Mouse (Mus musculus) liver, postnatal 0 days (tissue): ENCODE measurements around the gene Gm4187. TPM values are rescaled to one million over a fixed set of nuclear protein-coding genes. Genes with fewer than 3 reads are reported as not detected.
"Not testable (repeated sequence)": the region's sequence is repeated elsewhere in the genome, so short reads cannot be mapped to it uniquely, and the experiment has no call there.

Experiments used
- ATAC-seq: fragments of 200-750 bp; cut with Nextera tagmentation; 2 replicates; pipeline ENCODE4 v1.8.0; 2017; ENCODE audit warnings: mild to moderate bottlenecking, moderate library complexity
- DNase-seq: peaks from one replicate; pipeline ENCODE4 v3.0.0-alpha.2; 2016
- H3K27ac ChIP-seq: fragments of 300-500 bp; sonication (generic); 2 replicates; pipeline ENCODE4 v1.5.1; 2014; ENCODE audit warnings: antibody characterized with exemption, moderate library complexity, mild to moderate bottlenecking, low read depth
- H3K27me3 ChIP-seq: fragments of 300-500 bp; sonication (generic); 2 replicates; pipeline ENCODE4 v1.6.1; 2014; ENCODE audit warnings: low read length, control low read depth, mixed read lengths; ENCODE audit not compliant: insufficient read depth
- H3K36me3 ChIP-seq: fragments of 300-500 bp; sonication (generic); replicated peaks from 2 replicates; pipeline ENCODE4 v1.6.1; 2014; ENCODE audit warnings: mild to moderate bottlenecking, control low read depth, low read length, moderate library complexity, mixed read lengths; ENCODE audit not compliant: insufficient read depth
- H3K4me1 ChIP-seq: fragments of 300-500 bp; sonication (generic); 2 replicates; pipeline ENCODE4 v1.6.1; 2014; ENCODE audit warnings: antibody characterized with exemption, mild to moderate bottlenecking, control low read depth; ENCODE audit not compliant: insufficient read depth
- H3K4me2 ChIP-seq: fragments of 300-500 bp; sonication (generic); 2 replicates; pipeline ENCODE4 v1.6.1; 2014; ENCODE audit warnings: low read depth, mild to moderate bottlenecking, low read length, moderate library complexity, mixed read lengths
- H3K4me3 ChIP-seq: fragments of 300-500 bp; sonication (generic); 2 replicates; pipeline ENCODE4 v1.5.1; 2014; ENCODE audit warnings: low read depth, low read length
- H3K9ac ChIP-seq: fragments of 300-500 bp; sonication (generic); replicated peaks from 2 replicates; pipeline ENCODE4 v1.6.1; 2014; ENCODE audit warnings: mild to moderate bottlenecking, moderate library complexity
- H3K9me3 ChIP-seq: fragments of 300-500 bp; sonication (generic); 2 replicates; pipeline ENCODE4 v1.6.1; 2016; ENCODE audit warnings: mild to moderate bottlenecking, control low read depth, low read length, mixed read lengths
- WGBS: fragments of 180-500 bp; shearing (Covaris S2); extraction: QIAGEN DNeasy Blood & Tissue Kit; methylation state at CpG from one replicate; pipeline ENCODE4 v1.1.7; 2014; ENCODE audit not compliant: insufficient replicate concordance; 5-methylcytosine and 5-hydroxymethylcytosine counted together
- polyA plus RNA-seq: library from polyadenylated mRNA; unstranded; fragments of >200 nt; fragmentation: Nextera tagmentation; extraction: Ambion mirVana; gene quantifications from 2 replicates; pipeline ENCODE4 v1.2.1, GENCODE M21; 2015

Gene Gm4187
- polyA plus RNA-seq: not detected in 2 replicates

- not testable (repeated sequence) for H3K4me3 ChIP-seq, DNase-seq, H3K9me3 ChIP-seq, H3K27ac ChIP-seq, H3K36me3 ChIP-seq, H3K4me1 ChIP-seq, H3K27me3 ChIP-seq, ATAC-seq, H3K4me2 ChIP-seq, H3K9ac ChIP-seq
- no CpG with 5 or more reads among the region's 2 CpGs for WGBS
These were observed at the start of gene Gm4187 for GRCm38 (mm10) chr7:22329617-22330016. Gene Gm4187 (minus strand): TSS chr7:22329717.

GRCm38 (mm10) chr7:22370939-22371338, 41.4 kb upstream of the Gm4187 start, which contains the start of gene Gm8660:
Gene Gm8660 (minus strand): TSS chr7:22371039.
- H3K27me3 ChIP-seq, H3K4me1 ChIP-seq, H3K27ac ChIP-seq, DNase-seq, H3K4me2 ChIP-seq, H3K9me3 ChIP-seq, H3K9ac ChIP-seq, ATAC-seq, H3K4me3 ChIP-seq, H3K36me3 ChIP-seq: not testable (repeated sequence)
- WGBS: no CpG with 5 or more reads among the region's 1 CpGs

Other genes with a start within 250 kb of the Gm4187 start
- gene Gm16451, start 211.5 kb downstream of the Gm4187 start, polyA plus RNA-seq: not detected in 2 replicates
- gene Gm10666, start 195.0 kb downstream of the Gm4187 start, polyA plus RNA-seq: not detected in 2 replicates
- not detected in 2 replicates for gene Vmn1r142, start 165.7 kb downstream of the Gm4187 start, polyA plus RNA-seq
- gene Vmn1r143, start 140.3 kb downstream of the Gm4187 start, polyA plus RNA-seq: not detected in 2 replicates
- not detected in 2 replicates for gene Gm8653, start 128.5 kb downstream of the Gm4187 start, polyA plus RNA-seq
- gene Gm8453, start 100.2 kb downstream of the Gm4187 start, polyA plus RNA-seq: not detected in 2 replicates
- gene Gm8660, start 41.3 kb upstream of the Gm4187 start, polyA plus RNA-seq: not detected in 2 replicates
- gene Vmn1r148, start 83.9 kb upstream of the Gm4187 start, polyA plus RNA-seq: not detected in 2 replicates
- gene Vmn1r149, start 108.5 kb upstream of the Gm4187 start, polyA plus RNA-seq: not detected in 2 replicates
- gene Gm10665, start 134.4 kb upstream of the Gm4187 start, polyA plus RNA-seq: not detected in 2 replicates
- not detected in 2 replicates for gene Vmn1r151, start 170.0 kb upstream of the Gm4187 start, polyA plus RNA-seq
- not detected in 2 replicates for gene Vmn1r152, start 193.2 kb upstream of the Gm4187 start, polyA plus RNA-seq
- not detected in 2 replicates for gene Gm8677, start 205.2 kb upstream of the Gm4187 start, polyA plus RNA-seq
- not detected in 2 replicates for gene Gm4201, start 235.6 kb upstream of the Gm4187 start, polyA plus RNA-seq